Mouse (Mus musculus) ES-Bruce4 (cell line): Measurements from ENCODE around the gene Tanc1. TPM values are rescaled to one million over a fixed set of nuclear protein-coding genes. Genes with fewer than 3 reads are reported as not detected.

Experiments used
- H3K27ac ChIP-seq: 2 replicates; pipeline ENCODE4 v1.5.1; 2012; ENCODE audit warnings: low read length, inconsistent platforms; ENCODE audit not compliant: insufficient read depth
- H3K27me3 ChIP-seq: 2 replicates; pipeline ENCODE4 v1.6.1; 2012; ENCODE audit warnings: mild to moderate bottlenecking, low read length, inconsistent platforms; ENCODE audit not compliant: control insufficient read depth, poor library complexity, insufficient read depth, severe bottlenecking
- H3K36me3 ChIP-seq: 2 replicates; pipeline ENCODE4 v1.6.1; 2012; ENCODE audit warnings: inconsistent platforms, mild to moderate bottlenecking, low read length, moderate library complexity; ENCODE audit not compliant: control insufficient read depth, poor library complexity, insufficient read depth, severe bottlenecking
- H3K4me1 ChIP-seq: one replicate; pipeline ENCODE4 v1.8.1; 2011; ENCODE audit warnings: low read length; ENCODE audit not compliant: control insufficient read depth, insufficient read depth
- H3K4me3 ChIP-seq: 2 replicates; pipeline ENCODE4 v1.5.1; 2011; ENCODE audit warnings: low read depth, mild to moderate bottlenecking, low read length
- H3K9ac ChIP-seq: 2 replicates; pipeline ENCODE4 v1.6.1; 2012; ENCODE audit warnings: low read depth, mild to moderate bottlenecking, inconsistent platforms; ENCODE audit not compliant: poor library complexity, severe bottlenecking
- H3K9me3 ChIP-seq: replicated peaks from 2 replicates; pipeline ENCODE4 v1.6.1; 2012; ENCODE audit warnings: mild to moderate bottlenecking, low read length, inconsistent platforms; ENCODE audit not compliant: control insufficient read depth, poor library complexity, insufficient read depth, severe bottlenecking
- CTCF ChIP-seq: IDR thresholded peaks from one replicate; pipeline ENCODE4 v1.8.1; 2011; ENCODE audit warnings: low read depth, low read length
- EP300 ChIP-seq: IDR thresholded peaks from 2 replicates; pipeline ENCODE4 v1.6.1; 2011; ENCODE audit warnings: low read depth, low read length; ENCODE audit not compliant: insufficient read depth
- POLR2A ChIP-seq: IDR thresholded peaks from one replicate; pipeline ENCODE4 v1.8.1; 2011; ENCODE audit warnings: low read length; ENCODE audit not compliant: insufficient read depth
- polyA plus RNA-seq: library from polyadenylated mRNA; stranded (reverse); fragments of >200 nt; gene quantifications from 2 replicates; pipeline ENCODE4 v1.2.4, GENCODE M21; 2011; ENCODE audit warnings: low read depth; ENCODE audit not compliant: missing spikeins, insufficient read depth, insufficient read length

Tanc1 gene
- polyA plus RNA-seq, 1 experiment = 62.4 TPM

GRCm38 (mm10) chr2:59718601-59719416 lies 107.0 kb downstream of the Tanc1 start:
- Histone ChIP-seq H3K36me3 (no peaks in the 10 kb centered on the region), H3K27me3 (no peaks in the 10 kb centered on the region), H3K9ac (no peak overlapping the region), H3K9me3 (no peaks in the 10 kb centered on the region), H3K4me3 (no peak overlapping the region), H3K27ac (no peak overlapping the region), H3K4me1 (peaks cover 4% of the 10 kb centered on the region)
- TF ChIP-seq POLR2A = no peak
- TF ChIP-seq CTCF = no peak
- TF ChIP-seq EP300 = no peak

GRCm38 (mm10) chr2:59719831-59720230 lies 108.0 kb downstream of the Tanc1 start:
- TF ChIP-seq EP300 (no peak), CTCF (no peak), POLR2A (no peak)
- Histone ChIP-seq H3K27ac (no peak overlapping the region), H3K36me3 (peaks cover 4% of the 10 kb centered on the region), H3K27me3 (no peaks in the 10 kb centered on the region), H3K4me3 (no peak overlapping the region), H3K4me1 (peaks cover 4% of the 10 kb centered on the region), H3K9ac (no peak overlapping the region), H3K9me3 (no peaks in the 10 kb centered on the region)

GRCm38 (mm10) chr2:59721119-59721518 lies 109.3 kb downstream of the Tanc1 start:
- Histone ChIP-seq H3K9ac (no peak overlapping the region), H3K36me3 (peaks cover 8% of the 10 kb centered on the region), H3K27me3 (no peaks in the 10 kb centered on the region), H3K27ac (no peak overlapping the region), H3K4me3 (no peak overlapping the region), H3K9me3 (no peaks in the 10 kb centered on the region), H3K4me1 (peaks cover 4% of the 10 kb centered on the region)
- no peak for TF ChIP-seq EP300
- TF ChIP-seq CTCF = no peak
- TF ChIP-seq POLR2A = no peak

- H3K9ac ChIP-seq = no peak overlapping the region
- no peak overlapping the region for H3K27ac ChIP-seq
- H3K4me1 ChIP-seq = peaks cover 4% of the 10 kb centered on the region
- TF ChIP-seq EP300 (no peak), POLR2A (no peak), CTCF (no peak)
- H3K9me3 ChIP-seq = no peaks in the 10 kb centered on the region
- no peaks in the 10 kb centered on the region for H3K27me3 ChIP-seq
- H3K36me3 ChIP-seq = peaks cover 8% of the 10 kb centered on the region
- no peak overlapping the region for H3K4me3 ChIP-seq
Measured at GRCm38 (mm10) chr2:59721758-59722157, 109.9 kb downstream of the Tanc1 start.

- Histone ChIP-seq H3K27me3 (no peaks in the 10 kb centered on the region), H3K4me1 (peaks cover 3% of the 10 kb centered on the region), H3K27ac (no peak overlapping the region), H3K36me3 (peaks cover 8% of the 10 kb centered on the region), H3K4me3 (no peak overlapping the region), H3K9me3 (no peaks in the 10 kb centered on the region), H3K9ac (no peak overlapping the region)
- TF ChIP-seq POLR2A (no peak), CTCF (no peak), EP300 (no peak)
Measured at GRCm38 (mm10) chr2:59723311-59723710, 111.5 kb downstream of the Tanc1 start.

- H3K27ac ChIP-seq = no peak overlapping the region
- H3K9me3 ChIP-seq = no peaks in the 10 kb centered on the region
- peaks cover 8% of the 10 kb centered on the region for H3K36me3 ChIP-seq
- no peaks in the 10 kb centered on the region for H3K27me3 ChIP-seq
- H3K9ac ChIP-seq = no peak overlapping the region
- TF ChIP-seq CTCF (no peak), POLR2A (no peak), EP300 (no peak)
- H3K4me1 ChIP-seq = peaks cover 3% of the 10 kb centered on the region
- no peak overlapping the region for H3K4me3 ChIP-seq
Measured at GRCm38 (mm10) chr2:59725518-59726185, 113.8 kb downstream of the Tanc1 start.
